Mouse (Mus musculus) MEL (cell line): ENCODE results near the gene 5830473C10Rik. TPM values are rescaled to one million over a fixed set of nuclear protein-coding genes. Genes with fewer than 3 reads are reported as not detected.
A peak's percentile ranks its signal among the peaks of the same experiment; 100 is the strongest.

Experiments used
- DNase-seq: peaks from one replicate; pipeline ENCODE4 v3.0.0; 2011; ENCODE audit warnings: low read depth, low spot score
- H3K27ac ChIP-seq: 2 replicates; pipeline ENCODE4 v1.5.1; 2012; ENCODE audit warnings: low read depth, mild to moderate bottlenecking, control low read depth, low read length, moderate library complexity; ENCODE audit not compliant: control insufficient read depth
- H3K27me3 ChIP-seq, 2 experiments: fragments of 150-350 bp in 1 of 2; sonication (generic) in 1 of 2; 2 replicates each; pipeline ENCODE4 v1.6.1; 2012; ENCODE audit warnings: low read length in 2 of 2, mild to moderate bottlenecking in 2 of 2, improper control_type of control experiment in 1 of 2, moderate library complexity in 1 of 2; ENCODE audit not compliant: insufficient read depth in 2 of 2, control insufficient read depth in 1 of 2
- H3K36me3 ChIP-seq, 2 experiments: 2 replicates each; pipeline ENCODE4 v1.6.1; 2012 to 2014; ENCODE audit warnings: low read length in 2 of 2, improper control_type of control experiment in 1 of 2, inconsistent platforms in 1 of 2, mild to moderate bottlenecking in 1 of 2; ENCODE audit not compliant: insufficient read depth in 2 of 2, control insufficient read depth in 1 of 2
- H3K4me1 ChIP-seq, 2 experiments: fragments of 150-350 bp in 1 of 2; sonication (generic) in 1 of 2; 2 replicates each; pipeline ENCODE4 v1.6.1; 2012; ENCODE audit warnings: low read length in 2 of 2, improper control_type of control experiment in 1 of 2, mild to moderate bottlenecking in 1 of 2; ENCODE audit not compliant: insufficient read depth in 2 of 2, control insufficient read depth in 1 of 2
- H3K4me3 ChIP-seq, 2 experiments: fragments of 150-350 bp in 1 of 2; sonication (generic) in 1 of 2; 2 replicates each; pipeline ENCODE4 v1.5.1; 2012; ENCODE audit warnings: low read depth in 2 of 2, low read length in 2 of 2, mild to moderate bottlenecking in 2 of 2, moderate library complexity in 2 of 2, control low read depth in 1 of 2, improper control_type of control experiment in 1 of 2; ENCODE audit not compliant: control insufficient read depth in 1 of 2, insufficient read depth in 1 of 2
- H3K79me2 ChIP-seq: 2 replicates; pipeline ENCODE4 v1.6.1; 2012; ENCODE audit warnings: mild to moderate bottlenecking, low read length, moderate library complexity; ENCODE audit not compliant: control insufficient read depth, poor library complexity, insufficient read depth
- H3K9ac ChIP-seq: 2 replicates; pipeline ENCODE4 v1.6.1; 2012; ENCODE audit warnings: low read depth, mild to moderate bottlenecking, control low read depth, low read length, moderate library complexity; ENCODE audit not compliant: control insufficient read depth, poor library complexity, severe bottlenecking
- H3K9me3 ChIP-seq: fragments of 150-350 bp; sonication (generic); replicated peaks from 2 replicates; pipeline ENCODE4 v1.6.1; 2012; ENCODE audit warnings: mild to moderate bottlenecking, low read length, improper control_type of control experiment, moderate library complexity; ENCODE audit not compliant: insufficient read depth
- BHLHE40 ChIP-seq: IDR thresholded peaks from 2 replicates; pipeline ENCODE4 v1.6.1; 2012; ENCODE audit warnings: low read depth, mild to moderate bottlenecking, inconsistent platforms, low read length, improper control_type of control experiment, borderline replicate concordance
- CHD2 ChIP-seq: IDR thresholded peaks from 2 replicates; pipeline ENCODE4 v1.6.1; 2011; ENCODE audit warnings: low read length, improper control_type of control experiment
- CTCF ChIP-seq, 3 experiments: IDR thresholded peaks in 2 of 3; conservative IDR thresholded peaks in 1 of 3; 2 replicates each; pipeline ENCODE4 v1.5.1; 2011 to 2012; ENCODE audit warnings: low read length in 3 of 3, low read depth in 2 of 3, mild to moderate bottlenecking in 2 of 3, improper control_type of control experiment in 1 of 3, inconsistent platforms in 1 of 3, mixed read lengths in 1 of 3, moderate library complexity in 1 of 3; ENCODE audit not compliant: control insufficient read depth in 1 of 3, insufficient read depth in 1 of 3, poor library complexity in 1 of 3, severe bottlenecking in 1 of 3
- ELF1 ChIP-seq: IDR thresholded peaks from 2 replicates; pipeline ENCODE4 v1.6.1; 2014; ENCODE audit warnings: low read depth, mild to moderate bottlenecking, inconsistent platforms, low read length, improper control_type of control experiment, moderate library complexity
- EP300 ChIP-seq, 2 experiments: IDR thresholded peaks; 2 replicates each; pipeline ENCODE4 v1.6.1; 2011; ENCODE audit warnings: improper control_type of control experiment in 2 of 2, low read length in 2 of 2, low read depth in 1 of 2, mild to moderate bottlenecking in 1 of 2
- ETS1 ChIP-seq: IDR thresholded peaks from 2 replicates; pipeline ENCODE4 v1.6.1; 2012; ENCODE audit warnings: low read depth, mild to moderate bottlenecking, inconsistent platforms, low read length, improper control_type of control experiment, moderate library complexity
- GABPA ChIP-seq: IDR thresholded peaks from 2 replicates; pipeline ENCODE4 v1.6.1; 2012; ENCODE audit warnings: low read depth, mild to moderate bottlenecking, inconsistent platforms, low read length, improper control_type of control experiment, moderate library complexity
- GATA1 ChIP-seq: IDR thresholded peaks from 2 replicates; pipeline ENCODE4 v1.6.1; 2011; ENCODE audit warnings: low read depth, low read length, improper control_type of control experiment
- HCFC1 ChIP-seq: IDR thresholded peaks from 2 replicates; pipeline ENCODE4 v1.6.1; 2012; ENCODE audit warnings: low read depth, mild to moderate bottlenecking, inconsistent platforms, low read length, improper control_type of control experiment, moderate library complexity
- JUND ChIP-seq: IDR thresholded peaks from 2 replicates; pipeline ENCODE4 v1.6.1; 2011; ENCODE audit warnings: low read depth, mild to moderate bottlenecking, improper control_type of control experiment, low read length
- KAT2A ChIP-seq: conservative IDR thresholded peaks from 2 replicates; pipeline ENCODE4 v1.6.1; 2012; ENCODE audit warnings: low read depth, low read length, improper control_type of control experiment, inconsistent platforms
- MAFK ChIP-seq: IDR thresholded peaks from 2 replicates; pipeline ENCODE4 v1.6.1; 2011; ENCODE audit warnings: low read depth, mild to moderate bottlenecking, low read length, improper control_type of control experiment, borderline replicate concordance
- MAX ChIP-seq: IDR thresholded peaks from 2 replicates; pipeline ENCODE4 v1.6.1; 2011; ENCODE audit warnings: low read length, improper control_type of control experiment
- MAZ ChIP-seq: IDR thresholded peaks from 2 replicates; pipeline ENCODE4 v1.6.1; 2012; ENCODE audit warnings: low read depth, mild to moderate bottlenecking, inconsistent platforms, low read length, improper control_type of control experiment
- MEF2A ChIP-seq: IDR thresholded peaks from 2 replicates; pipeline ENCODE4 v1.6.1; 2014; ENCODE audit warnings: low read depth, mild to moderate bottlenecking, inconsistent platforms, low read length, improper control_type of control experiment; ENCODE audit not compliant: poor library complexity, insufficient replicate concordance, severe bottlenecking; ENCODE audit errors: extremely low read depth
- MXI1 ChIP-seq: IDR thresholded peaks from 2 replicates; pipeline ENCODE4 v1.6.1; 2011; ENCODE audit warnings: mild to moderate bottlenecking, low read depth, low read length, improper control_type of control experiment
- MYB ChIP-seq: IDR thresholded peaks from 2 replicates; pipeline ENCODE4 v1.6.1; 2011; ENCODE audit warnings: mild to moderate bottlenecking, low read depth, low read length, improper control_type of control experiment
- NELFE ChIP-seq: IDR thresholded peaks from 2 replicates; pipeline ENCODE4 v1.6.1; 2011; ENCODE audit warnings: low read depth, low read length, improper control_type of control experiment
- NRF1 ChIP-seq: IDR thresholded peaks from 2 replicates; pipeline ENCODE4 v1.6.1; 2014; ENCODE audit warnings: low read depth, mild to moderate bottlenecking, inconsistent platforms, low read length, improper control_type of control experiment, moderate library complexity; ENCODE audit not compliant: poor library complexity, insufficient read depth, severe bottlenecking
- POLR2A ChIP-seq, 2 experiments: IDR thresholded peaks; 2 replicates each; pipeline ENCODE4 v1.6.1; 2011 to 2012; ENCODE audit warnings: low read length in 2 of 2, mild to moderate bottlenecking in 2 of 2, control low read depth in 1 of 2, improper control_type of control experiment in 1 of 2, low read depth in 1 of 2, moderate library complexity in 1 of 2; ENCODE audit not compliant: control insufficient read depth in 1 of 2, insufficient read depth in 1 of 2, poor library complexity in 1 of 2
- POLR2AphosphoS2 ChIP-seq: IDR thresholded peaks from 2 replicates; pipeline ENCODE4 v1.6.1; 2011; ENCODE audit warnings: low read length, improper control_type of control experiment
- POLR2AphosphoS5 ChIP-seq: IDR thresholded peaks from 2 replicates; pipeline ENCODE4 v1.6.1; 2012; ENCODE audit warnings: low read depth, borderline replicate concordance, mild to moderate bottlenecking, inconsistent platforms, low read length, moderate library complexity, mixed read lengths
- RAD21 ChIP-seq: IDR thresholded peaks from 2 replicates; pipeline ENCODE4 v1.6.1; 2011; ENCODE audit warnings: mild to moderate bottlenecking, low read depth, low read length, improper control_type of control experiment
- RCOR1 ChIP-seq: IDR thresholded peaks from 2 replicates; pipeline ENCODE4 v1.6.1; 2012; ENCODE audit warnings: low read depth, mild to moderate bottlenecking, inconsistent platforms, low read length, improper control_type of control experiment
- SIN3A ChIP-seq: IDR thresholded peaks from 2 replicates; pipeline ENCODE4 v1.6.1; 2012; ENCODE audit warnings: low read length, improper control_type of control experiment, inconsistent platforms
- SMC3 ChIP-seq: IDR thresholded peaks from 2 replicates; pipeline ENCODE4 v1.6.1; 2011; ENCODE audit warnings: low read depth, low read length, improper control_type of control experiment
- TAL1 ChIP-seq: IDR thresholded peaks from 2 replicates; pipeline ENCODE4 v1.6.1; 2012; ENCODE audit warnings: mild to moderate bottlenecking, inconsistent platforms, low read length, moderate library complexity, mixed read lengths
- TBP ChIP-seq: IDR thresholded peaks from 2 replicates; pipeline ENCODE4 v1.8.0; 2011; ENCODE audit warnings: low read depth, low read length, improper control_type of control experiment
- TCF12 ChIP-seq: IDR thresholded peaks from 2 replicates; pipeline ENCODE4 v1.6.1; 2014; ENCODE audit warnings: low read depth, mild to moderate bottlenecking, inconsistent platforms, low read length, improper control_type of control experiment, moderate library complexity
- UBTF ChIP-seq: IDR thresholded peaks from 2 replicates; pipeline ENCODE4 v1.6.1; 2012; ENCODE audit warnings: low read depth, mild to moderate bottlenecking, inconsistent platforms, low read length, improper control_type of control experiment, moderate library complexity, borderline replicate concordance; ENCODE audit not compliant: insufficient read depth
- ZC3H11A ChIP-seq: IDR thresholded peaks from 2 replicates; pipeline ENCODE4 v1.6.1; 2012; ENCODE audit warnings: low read depth, mild to moderate bottlenecking, inconsistent platforms, low read length, improper control_type of control experiment
- ZKSCAN1 ChIP-seq: IDR thresholded peaks from 2 replicates; pipeline ENCODE4 v1.6.1; 2012; ENCODE audit warnings: low read depth, mild to moderate bottlenecking, inconsistent platforms, low read length, improper control_type of control experiment, moderate library complexity
- ZMIZ1 ChIP-seq: IDR thresholded peaks from 2 replicates; pipeline ENCODE4 v1.6.1; 2012; ENCODE audit warnings: low read depth, mild to moderate bottlenecking, inconsistent platforms, low read length, improper control_type of control experiment, moderate library complexity
- ZNF384 ChIP-seq: IDR thresholded peaks from 2 replicates; pipeline ENCODE4 v1.6.1; 2012; ENCODE audit warnings: low read depth, mild to moderate bottlenecking, inconsistent platforms, low read length, improper control_type of control experiment
- polyA plus RNA-seq, 2 experiments: library from polyadenylated mRNA; stranded (reverse) in 1 of 2; unstranded in 1 of 2; fragments of >175 nt in 1 of 2; fragments of >200 nt in 1 of 2; gene quantifications; 2 replicates each; pipeline versions ENCODE4 v1.2.1 to v1.2.4; 2012; ENCODE audit warnings: low replicate concordance in 2 of 2, low read depth in 1 of 2; ENCODE audit not compliant: insufficient read length in 2 of 2, insufficient read depth in 1 of 2, missing spikeins in 1 of 2
- total RNA-seq: library from RNA; depleted of rRNA; stranded (reverse); fragments of 300-350 nt; gene quantifications from 2 replicates; pipeline ENCODE4 v1.2.3, GENCODE M21; 2012

5830473C10Rik gene
- total and polyA plus RNA-seq, 3 experiments = 5.9 to 9.3 TPM; not detected in 1

- no peak for TF ChIP-seq ZC3H11A
- no peak for TF ChIP-seq MAZ
- TF ChIP-seq TCF12 = peak; percentile 91
- TF ChIP-seq CHD2 = no peak; the same call in 1 of the 2 replicates
- no peak for TF ChIP-seq ZNF384
- TF ChIP-seq MXI1 = 0 out of 2 replicates have a peak, but pooled peaks have one; percentile 21
- no peak for TF ChIP-seq POLR2AphosphoS2
- TF ChIP-seq NRF1 = no peak
- peak; percentile 88 for TF ChIP-seq TAL1
- TF ChIP-seq ZKSCAN1 = no peak
Measured at GRCm38 (mm10) chr5:90594945-90595344, 34.0 kb downstream of the 5830473C10Rik start (continued).

GRCm38 (mm10) chr5:90596155-90596554 is 35.2 kb downstream of the 5830473C10Rik start:
- peaks cover 13 to 30% of the 10 kb centered on the region in 2 experiments for H3K4me1 ChIP-seq
- no peak overlapping the region for H3K9ac ChIP-seq
- H3K27me3 ChIP-seq = no peaks in the 10 kb centered on the region
- peak overlapping the region; percentile 94 for H3K27ac ChIP-seq
- no peaks in the 10 kb centered on the region for H3K9me3 ChIP-seq
- H3K4me3 ChIP-seq = no peak overlapping the region
- H3K36me3 ChIP-seq = peaks cover 0 to 35% of the 10 kb centered on the region in 2 experiments; a peak in 2 of 4 replicates
- H3K79me2 ChIP-seq = no peaks in the 10 kb centered on the region
- DNase-seq = peak; percentile 90
- no peak for TF ChIP-seq POLR2AphosphoS5
- peak; percentile 69; the same call in 1 of the 2 replicates for TF ChIP-seq MAX
- 0 out of 2 replicates have a peak, but pooled peaks have one; percentile 15 for TF ChIP-seq HCFC1
- no peak for TF ChIP-seq MAZ
- TF ChIP-seq MXI1 = peak; percentile 75; the same call in 1 of the 2 replicates
- peak; percentile 41; the same call in 1 of the 2 replicates for TF ChIP-seq SIN3A
- no peak for TF ChIP-seq CTCF (IDR thresholded peaks at IDR 0.05 in 2 of 3, conservative IDR thresholded peaks at IDR 0.05 in 1 of 3; ENCODE audit: control insufficient read depth in 1 of 3, insufficient read depth in 1 of 3, low read depth in 2 of 3, low read length in 3 of 3, poor library complexity in 1 of 3, severe bottlenecking in 1 of 3)
- 0 out of 2 replicates have a peak, but pooled peaks have one; percentile 49 for TF ChIP-seq TBP
- TF ChIP-seq MYB = no peak
- no peak for TF ChIP-seq KAT2A
- no peak for TF ChIP-seq BHLHE40
- TF ChIP-seq ETS1 = peak; percentile 62
- no peak for TF ChIP-seq SMC3
- TF ChIP-seq JUND = no peak
- TF ChIP-seq NRF1 = 0 out of 2 replicates have a peak, but pooled peaks have one; percentile 39
- no peak for TF ChIP-seq MEF2A
- TF ChIP-seq RCOR1 = 0 out of 2 replicates have a peak, but pooled peaks have one; percentile 5
- TF ChIP-seq UBTF = no peak
- TF ChIP-seq TCF12 = no peak
- no peak for TF ChIP-seq ZNF384
- no peak for TF ChIP-seq ZKSCAN1
- TF ChIP-seq RAD21 = no peak
- no peak for TF ChIP-seq GABPA
- TF ChIP-seq POLR2A (IDR thresholded peaks at IDR 0.05; ENCODE audit: control insufficient read depth in 1 of 2, insufficient read depth in 1 of 2, low read depth in 1 of 2, low read length in 2 of 2, poor library complexity in 1 of 2) = no peak
- TF ChIP-seq CHD2 = no peak
- peak; percentile 59; the same call in 1 of the 2 replicates for TF ChIP-seq ELF1
- peak; percentile 62 to 67; a peak in 3 of 4 replicates for TF ChIP-seq EP300 (IDR thresholded peaks at IDR 0.05; ENCODE audit: low read depth in 1 of 2, low read length in 2 of 2)
- TF ChIP-seq GATA1 = no peak
- no peak for TF ChIP-seq MAFK
- no peak for TF ChIP-seq ZMIZ1
- TF ChIP-seq TAL1 = no peak
- no peak for TF ChIP-seq NELFE
